Mouse (Mus musculus): ENCODE results near the gene Mgrn1. TPM values are rescaled to one million over a fixed set of nuclear protein-coding genes. Genes with fewer than 3 reads are reported as not detected.

Mgrn1 gene
- total RNA-seq, 1 experiment from 2014 or later: 42.2 TPM

DNA sequence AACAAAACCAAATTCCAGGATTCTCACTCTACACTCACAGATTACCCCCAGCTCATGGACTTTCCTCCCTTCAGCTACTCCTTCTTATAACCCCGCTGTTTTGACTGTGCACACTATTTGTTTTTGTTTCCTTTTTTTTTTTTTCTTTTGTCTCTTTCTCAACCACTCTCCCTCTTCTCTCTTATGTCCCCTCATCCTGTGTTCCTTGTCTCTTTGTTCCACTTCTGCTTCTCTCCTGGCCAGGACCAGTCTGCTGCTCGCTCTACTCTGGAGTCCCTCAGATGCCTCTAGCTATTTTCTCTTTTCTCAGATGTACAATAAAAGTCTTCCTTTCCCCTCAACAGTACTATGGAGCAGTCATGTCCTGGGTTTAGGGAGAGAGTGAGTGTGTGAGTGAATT lies 16.3 kb downstream of the Mgrn1 start:
- no peak for ATAC-seq (replicated peaks; ENCODE audit: insufficient number of reproducible peaks, low FRiP score, low TSS enrichment, poor library complexity, severe bottlenecking)

DNA sequence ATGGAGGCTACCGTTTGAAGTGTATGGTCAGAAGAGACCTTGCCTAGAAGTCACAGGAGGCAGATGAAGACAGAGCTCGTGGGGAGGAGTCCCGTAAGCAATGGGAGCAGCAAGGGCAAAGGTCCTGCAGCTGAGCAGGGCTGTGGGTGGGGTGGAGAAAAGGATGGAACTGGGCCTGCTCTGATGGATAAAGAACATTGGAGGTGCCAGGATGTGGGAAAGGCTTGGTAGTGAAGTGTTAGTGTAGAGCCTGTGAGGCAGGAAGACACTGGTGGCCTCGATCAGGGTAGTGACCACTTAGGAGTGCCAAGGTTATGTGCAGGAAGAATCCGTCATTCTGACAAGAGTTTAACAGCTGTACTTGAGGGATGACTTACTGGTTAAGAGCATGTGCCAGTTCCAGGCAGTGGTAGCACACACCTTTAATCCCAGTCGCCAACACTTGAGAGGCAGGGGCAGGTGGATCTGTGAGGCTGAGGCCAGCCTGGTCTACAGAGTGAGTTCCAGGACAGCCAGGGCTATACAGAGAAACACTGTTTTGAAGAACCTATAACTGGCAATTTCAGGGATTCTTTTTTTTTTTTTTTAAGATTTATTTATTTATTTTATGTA lies 17.5 kb downstream of the Mgrn1 start:
- no peak for ATAC-seq (replicated peaks; ENCODE audit: insufficient number of reproducible peaks, low FRiP score, low TSS enrichment, poor library complexity, severe bottlenecking)

DNA sequence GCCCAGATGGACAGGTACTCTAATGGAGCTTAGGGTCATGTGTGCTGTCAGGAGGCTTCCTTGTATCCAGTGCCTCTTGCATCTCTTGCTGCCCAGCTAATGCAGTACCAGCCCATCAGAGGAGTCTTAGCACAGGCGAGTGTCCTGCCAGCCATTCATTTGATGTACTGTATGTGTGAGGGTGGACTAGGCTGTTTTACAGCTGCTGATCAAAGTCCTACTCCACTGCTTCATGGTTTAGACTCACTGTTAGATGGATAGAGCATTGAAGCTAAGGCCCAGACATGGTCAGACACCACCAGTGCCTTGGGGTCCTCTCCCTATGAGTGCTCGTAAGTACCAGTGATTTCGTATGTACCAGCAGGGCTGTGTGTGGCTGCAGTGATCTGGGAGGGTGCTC lies 18.8 kb downstream of the Mgrn1 start:
- ATAC-seq (replicated peaks; ENCODE audit: insufficient number of reproducible peaks, low FRiP score, low TSS enrichment, poor library complexity, severe bottlenecking): no peak

DNA sequence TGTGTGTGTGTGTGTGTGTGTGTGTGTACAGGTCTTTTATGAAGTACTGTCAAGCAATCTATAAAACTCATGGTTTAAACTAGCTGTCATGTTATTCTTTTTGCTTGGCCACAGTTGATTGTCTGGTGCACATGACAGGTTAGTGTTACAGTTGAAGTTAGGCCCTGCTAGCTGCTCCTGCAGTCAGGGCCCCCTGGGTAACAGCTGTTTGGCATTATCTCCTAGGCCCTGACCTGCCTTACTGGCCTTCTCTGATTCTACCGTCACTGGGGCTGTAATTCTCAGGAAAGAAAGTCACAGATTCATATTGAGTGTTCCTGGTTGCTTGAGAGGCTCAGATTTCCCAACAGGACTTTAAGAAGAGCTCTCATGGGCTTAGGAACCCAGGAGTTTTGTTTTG lies 19.5 kb downstream of the Mgrn1 start:
- ATAC-seq (replicated peaks; ENCODE audit: insufficient number of reproducible peaks, low FRiP score, low TSS enrichment, poor library complexity, severe bottlenecking): no peak

DNA sequence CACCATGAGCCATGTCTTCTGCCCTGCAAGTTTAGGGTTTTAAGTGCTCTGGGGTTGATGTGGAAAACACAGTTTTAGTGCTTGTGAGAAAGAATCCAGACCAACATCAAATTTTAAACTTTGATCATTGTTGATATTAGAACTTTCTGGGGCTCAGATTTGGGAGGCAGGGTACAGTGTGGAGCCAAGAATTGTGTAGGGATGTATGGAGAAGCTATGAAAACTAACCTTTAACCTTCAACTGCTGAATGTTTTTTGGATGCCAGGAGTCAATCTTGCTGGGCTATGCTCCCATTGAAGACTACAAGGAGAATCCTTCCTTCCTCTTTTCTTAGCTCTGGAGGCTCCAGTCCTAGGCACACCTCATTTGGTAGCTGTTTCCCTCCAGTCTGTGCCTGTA lies 20.5 kb downstream of the Mgrn1 start:
- no peak for ATAC-seq (replicated peaks; ENCODE audit: insufficient number of reproducible peaks, low FRiP score, low TSS enrichment, poor library complexity, severe bottlenecking)

DNA sequence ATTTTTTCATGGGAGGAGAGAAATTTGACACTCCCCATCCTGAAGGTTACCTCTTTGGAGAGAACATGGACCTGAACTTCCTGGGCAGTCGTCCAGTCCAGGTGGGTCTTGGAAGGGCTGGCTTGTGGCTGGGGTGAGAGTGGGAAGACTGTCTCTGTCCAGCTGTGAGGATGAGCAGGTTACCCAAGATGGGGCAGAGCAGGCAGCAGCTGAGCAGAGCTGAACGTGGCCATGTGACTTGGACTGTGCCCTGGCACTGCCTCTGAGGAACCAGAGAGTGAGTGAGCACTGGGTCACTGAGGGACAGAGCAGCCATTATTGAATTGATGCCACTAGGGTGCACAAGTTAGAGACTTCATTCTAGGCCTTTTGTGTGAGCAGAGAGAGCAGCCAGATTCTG lies 21.3 kb downstream of the Mgrn1 start:
- ATAC-seq (replicated peaks; ENCODE audit: insufficient number of reproducible peaks, low FRiP score, low TSS enrichment, poor library complexity, severe bottlenecking): no peak

DNA sequence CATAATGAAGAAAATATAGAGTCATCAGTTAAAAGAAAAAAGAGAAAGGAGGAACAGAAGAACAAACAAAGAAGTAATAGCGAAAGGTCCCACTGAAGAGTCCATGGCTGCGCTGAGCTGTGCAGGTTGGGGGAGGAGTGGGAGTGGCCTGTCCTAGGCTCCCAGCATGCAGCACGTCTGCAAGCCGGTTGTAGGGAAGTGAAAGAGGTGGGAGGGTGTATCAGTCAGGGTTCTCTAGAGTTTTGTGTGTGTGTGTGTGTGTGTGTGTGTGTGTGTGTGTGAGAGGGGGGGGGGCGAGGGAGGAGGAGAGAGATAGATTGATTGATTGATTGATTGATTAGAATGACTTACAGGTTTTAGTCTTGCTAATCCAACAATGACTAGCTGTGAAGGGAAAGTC lies 21.9 kb downstream of the Mgrn1 start:
- ATAC-seq (replicated peaks; ENCODE audit: insufficient number of reproducible peaks, low FRiP score, low TSS enrichment, poor library complexity, severe bottlenecking): peak; percentile 85

DNA sequence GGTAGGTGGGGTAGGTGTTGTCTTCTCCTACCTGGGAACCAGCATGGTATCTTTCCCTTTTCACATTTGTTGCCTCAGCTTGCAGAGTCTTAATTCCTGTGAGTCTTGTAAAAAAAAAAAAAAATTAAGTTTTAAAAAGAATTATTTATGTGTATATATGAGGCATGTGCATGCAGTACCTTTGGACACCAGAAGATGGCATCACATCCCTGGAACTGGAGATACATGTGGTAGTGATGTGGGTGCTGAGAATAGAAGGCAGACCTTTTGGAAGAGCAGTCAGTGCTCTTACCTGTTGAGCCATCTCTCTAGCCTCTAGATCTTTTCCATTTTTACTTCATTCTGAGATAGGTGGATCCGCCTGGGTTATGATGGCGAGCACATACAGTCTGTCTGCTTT lies 23.7 kb downstream of the Mgrn1 start:
- ATAC-seq (replicated peaks; ENCODE audit: insufficient number of reproducible peaks, low FRiP score, low TSS enrichment, poor library complexity, severe bottlenecking): no peak

DNA sequence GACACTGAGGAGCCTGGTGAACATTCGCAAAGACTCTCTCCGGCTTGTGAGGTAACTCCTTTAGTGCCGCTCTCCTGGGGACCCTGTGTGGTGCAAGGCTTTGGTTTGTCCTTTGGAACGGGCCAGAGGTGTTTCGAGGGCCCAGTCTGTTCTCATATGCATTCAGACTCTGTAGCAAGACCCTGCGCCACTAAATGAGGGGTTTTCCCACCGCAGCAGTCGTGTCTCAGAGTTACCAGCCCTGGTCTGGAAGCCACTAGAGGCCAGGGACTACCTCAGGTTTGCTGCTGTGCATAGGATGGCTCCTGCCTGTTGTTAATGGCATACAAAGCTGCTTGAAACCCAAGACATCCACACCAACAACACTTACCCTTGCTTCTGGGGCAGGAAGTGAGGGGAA lies 24.7 kb downstream of the Mgrn1 start:
- ATAC-seq (replicated peaks; ENCODE audit: insufficient number of reproducible peaks, low FRiP score, low TSS enrichment, poor library complexity, severe bottlenecking): no peak

DNA sequence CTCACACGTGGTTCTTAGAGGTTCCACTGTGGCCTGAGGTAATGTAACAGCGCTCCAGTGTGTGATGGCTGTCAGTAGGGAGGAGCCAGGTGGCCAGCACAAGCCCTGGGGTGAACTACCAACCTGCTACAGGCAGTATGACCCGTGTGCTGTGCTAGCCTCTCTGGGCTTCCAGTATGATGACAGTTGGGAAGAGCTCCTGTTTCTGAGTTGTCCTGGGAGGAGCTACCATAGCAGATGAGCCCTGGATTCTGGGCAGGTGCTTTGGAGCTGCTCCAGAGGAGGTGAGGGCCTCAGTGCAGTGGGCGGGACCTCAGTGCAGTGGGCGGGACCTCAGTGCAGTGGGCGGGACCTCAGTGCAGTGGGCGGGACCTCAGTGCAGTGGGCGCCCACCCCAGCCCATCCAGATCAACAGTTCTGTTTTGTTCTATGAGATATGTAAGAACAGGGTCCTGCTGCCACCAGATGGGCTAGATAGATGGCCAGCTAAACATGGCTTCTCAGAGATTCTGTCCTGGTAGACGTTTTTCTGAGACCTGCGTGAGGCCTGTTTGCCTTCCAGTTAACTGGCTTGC lies 26.1 kb downstream of the Mgrn1 start:
- ATAC-seq (replicated peaks; ENCODE audit: insufficient number of reproducible peaks, low FRiP score, low TSS enrichment, poor library complexity, severe bottlenecking): no peak

DNA sequence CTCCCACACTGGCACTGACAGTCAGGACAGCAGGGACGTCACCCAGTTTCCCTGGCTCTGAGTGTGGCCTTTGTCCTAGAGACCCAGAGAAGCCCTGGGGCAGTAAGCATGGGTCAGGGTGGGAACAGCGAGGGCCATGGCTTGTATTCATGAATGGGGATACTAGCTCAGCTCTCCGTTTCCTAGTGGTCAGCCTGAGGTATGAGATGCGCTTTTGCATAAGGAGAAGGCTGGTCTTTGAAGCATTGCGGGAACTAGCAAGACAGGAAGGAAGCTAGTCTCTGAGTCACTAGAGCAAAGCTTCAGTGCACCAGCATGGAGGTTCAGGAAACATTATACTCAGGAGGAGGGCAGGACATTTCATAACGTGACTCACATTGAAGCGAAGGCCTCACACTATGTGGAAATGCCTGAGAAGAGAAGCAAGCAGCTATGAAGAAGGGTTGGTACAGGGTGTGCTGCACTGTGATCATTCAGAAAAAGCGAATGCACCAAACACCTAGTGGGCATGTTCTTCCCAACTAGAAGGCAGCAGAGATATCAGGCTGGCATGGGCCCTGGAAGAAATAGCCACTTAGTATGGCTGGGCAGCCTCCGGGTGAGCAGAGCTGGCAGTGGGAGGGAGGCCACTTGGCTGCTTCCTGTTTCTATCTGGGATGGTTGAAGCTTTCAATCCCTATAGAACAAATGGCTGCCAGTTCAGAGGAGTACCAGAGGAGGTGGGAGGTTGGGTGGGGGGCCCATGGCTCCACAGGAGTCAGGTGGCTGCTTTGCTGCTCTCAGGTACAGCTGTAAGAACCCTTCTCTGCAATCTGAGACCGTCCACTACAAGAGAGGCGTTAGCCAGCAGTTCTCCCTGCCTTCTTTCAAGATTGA lies 27.1 kb downstream of the Mgrn1 start:
- peak; percentile 77 for ATAC-seq (replicated peaks; ENCODE audit: insufficient number of reproducible peaks, low FRiP score, low TSS enrichment, poor library complexity, severe bottlenecking)

DNA sequence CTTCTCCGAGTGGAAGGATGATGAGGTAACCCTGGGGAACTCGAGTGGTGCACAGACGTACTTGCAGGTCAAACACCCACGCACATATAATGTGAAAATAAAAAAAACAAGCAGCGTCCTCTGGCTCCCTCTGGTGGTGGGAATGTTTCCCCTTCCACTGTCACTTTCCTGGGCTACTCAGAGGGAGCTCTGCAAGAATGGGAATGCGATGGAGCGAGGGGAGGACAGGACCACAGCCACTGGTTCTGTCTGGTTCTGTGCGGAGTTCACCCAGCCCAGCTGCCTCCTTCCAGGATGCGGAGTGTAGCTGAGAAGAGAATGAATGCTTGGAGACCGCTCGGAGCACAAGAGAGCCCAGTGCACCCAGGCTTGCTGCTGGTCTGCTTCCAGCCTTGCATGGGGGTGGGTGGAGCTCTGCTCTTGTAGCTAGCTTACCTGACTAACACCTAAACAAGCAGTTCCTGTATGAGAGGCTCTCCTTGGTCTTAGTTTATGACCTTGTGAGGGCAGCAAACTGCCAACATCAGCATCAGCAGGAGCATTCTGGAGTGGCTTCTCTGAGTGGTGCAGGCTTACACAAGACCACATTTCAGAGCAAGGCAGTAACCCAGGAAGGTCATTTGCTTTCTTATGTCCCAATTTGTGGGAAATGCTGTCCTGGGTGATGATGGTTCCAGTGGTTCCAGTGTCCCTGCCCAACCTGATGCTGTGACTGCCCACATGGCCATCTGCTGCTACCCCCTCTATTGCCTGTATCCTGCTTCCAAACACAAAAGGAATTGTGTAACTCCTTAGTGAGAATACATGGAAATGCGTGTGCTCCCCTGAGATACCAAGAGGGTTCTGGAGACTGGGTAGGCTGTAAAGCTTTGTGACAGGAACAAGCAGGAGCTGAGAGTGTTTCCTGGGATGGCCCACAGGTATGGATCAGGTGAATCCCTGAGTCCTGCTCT lies 28.0 kb downstream of the Mgrn1 start:
- peak; percentile 52 for ATAC-seq (replicated peaks; ENCODE audit: insufficient number of reproducible peaks, low FRiP score, low TSS enrichment, poor library complexity, severe bottlenecking)

DNA sequence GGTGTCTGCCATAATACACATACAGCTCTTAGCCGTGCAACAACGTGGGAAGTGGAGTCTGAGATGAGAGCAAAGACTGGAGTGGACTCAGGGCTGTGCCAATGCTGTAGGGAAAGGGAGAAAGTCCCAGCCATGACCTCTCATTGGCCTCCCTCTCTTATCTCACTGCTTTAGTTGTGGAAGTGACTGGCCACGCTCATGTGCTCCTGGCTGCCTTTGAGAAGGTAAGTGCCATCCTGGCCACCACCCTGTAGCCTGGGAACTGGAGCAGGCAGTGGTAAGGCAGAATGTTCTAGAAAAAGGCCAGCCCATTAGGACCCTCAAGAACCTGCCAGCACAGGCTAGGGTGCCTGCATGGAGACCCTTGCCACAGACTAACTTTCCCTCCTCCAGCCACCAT lies 29.9 kb downstream of the Mgrn1 start:
- no peak for ATAC-seq (replicated peaks; ENCODE audit: insufficient number of reproducible peaks, low FRiP score, low TSS enrichment, poor library complexity, severe bottlenecking)

DNA sequence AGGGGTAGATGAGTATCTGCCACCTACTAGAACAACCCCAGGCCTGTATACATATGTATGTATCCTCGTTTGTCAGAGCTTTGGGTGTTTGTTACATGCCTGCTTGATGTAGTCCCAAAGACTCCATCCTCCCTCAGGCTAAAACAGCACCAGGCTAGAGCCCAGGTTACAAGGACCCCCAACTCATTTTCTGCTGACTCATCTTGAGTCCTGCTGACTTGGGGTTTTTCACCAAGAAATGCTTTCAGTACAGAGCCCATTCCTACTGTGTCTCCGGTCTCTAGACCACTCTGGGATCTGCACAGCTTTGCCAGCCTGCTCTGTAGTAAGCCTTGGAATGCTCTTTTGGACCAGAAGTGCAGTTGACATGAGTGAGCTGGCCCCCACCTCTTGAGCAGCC lies 30.6 kb downstream of the Mgrn1 start:
- no peak for ATAC-seq (replicated peaks; ENCODE audit: insufficient number of reproducible peaks, low FRiP score, low TSS enrichment, poor library complexity, severe bottlenecking)

DNA sequence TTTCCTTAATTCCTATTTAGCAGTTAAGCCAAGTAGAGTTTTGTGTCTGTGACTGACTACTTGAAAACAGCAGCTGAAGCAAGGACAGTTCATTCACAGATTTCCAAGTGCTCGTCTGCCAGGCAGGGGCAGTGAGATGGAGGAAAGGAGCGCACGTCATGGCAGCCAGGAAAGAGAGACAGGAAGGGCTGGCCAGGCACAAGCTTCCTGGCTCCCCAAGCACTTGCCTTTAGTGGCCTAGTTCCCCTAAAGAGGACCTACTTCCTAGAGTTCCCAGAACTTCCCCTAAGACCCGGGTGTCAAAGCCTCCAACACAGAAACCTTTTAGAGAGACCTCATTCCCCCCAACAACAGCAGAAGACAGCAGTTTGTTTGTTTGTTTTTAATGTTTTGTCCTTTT lies 34.5 kb downstream of the Mgrn1 start:
- ATAC-seq (replicated peaks; ENCODE audit: insufficient number of reproducible peaks, low FRiP score, low TSS enrichment, poor library complexity, severe bottlenecking): no peak

DNA sequence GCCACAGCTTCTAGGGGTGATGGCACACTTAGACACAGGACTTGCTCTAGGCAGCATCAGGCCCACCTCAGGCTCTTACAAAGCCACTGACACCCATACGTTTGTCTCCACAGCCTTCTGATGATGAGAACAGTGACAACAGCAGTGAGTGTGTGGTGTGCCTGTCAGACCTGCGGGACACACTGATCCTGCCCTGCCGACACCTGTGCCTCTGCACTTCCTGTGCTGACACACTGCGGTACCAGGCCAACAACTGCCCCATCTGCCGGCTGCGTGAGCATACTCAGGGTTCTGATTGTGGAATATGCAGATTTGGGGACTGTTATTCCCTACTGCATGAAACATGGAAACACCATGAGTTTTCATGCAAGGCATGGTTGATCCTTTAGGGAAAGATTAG lies 36.4 kb downstream of the Mgrn1 start:
- ATAC-seq (replicated peaks; ENCODE audit: insufficient number of reproducible peaks, low FRiP score, low TSS enrichment, poor library complexity, severe bottlenecking): no peak

DNA sequence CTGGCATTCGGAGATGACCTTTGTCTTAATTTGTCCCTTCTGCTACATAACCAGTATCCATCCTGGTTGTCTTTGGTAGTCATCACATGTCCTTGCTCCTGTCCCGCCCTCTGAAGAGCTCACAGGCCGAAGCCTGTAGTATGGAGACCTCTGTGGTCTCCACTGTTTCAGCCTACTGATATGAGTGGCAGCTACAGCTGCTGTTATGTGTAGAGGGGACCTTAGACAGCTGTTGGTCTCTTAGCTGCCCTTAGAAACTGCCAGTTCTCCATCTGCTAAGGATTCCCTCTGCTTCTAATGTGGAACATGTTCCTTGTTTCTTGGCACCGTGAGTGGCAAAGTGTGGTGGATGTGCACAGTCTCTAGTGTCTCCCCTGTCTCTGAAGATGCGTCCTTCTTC lies 37.9 kb downstream of the Mgrn1 start:
- no peak for ATAC-seq (replicated peaks; ENCODE audit: insufficient number of reproducible peaks, low FRiP score, low TSS enrichment, poor library complexity, severe bottlenecking)

DNA sequence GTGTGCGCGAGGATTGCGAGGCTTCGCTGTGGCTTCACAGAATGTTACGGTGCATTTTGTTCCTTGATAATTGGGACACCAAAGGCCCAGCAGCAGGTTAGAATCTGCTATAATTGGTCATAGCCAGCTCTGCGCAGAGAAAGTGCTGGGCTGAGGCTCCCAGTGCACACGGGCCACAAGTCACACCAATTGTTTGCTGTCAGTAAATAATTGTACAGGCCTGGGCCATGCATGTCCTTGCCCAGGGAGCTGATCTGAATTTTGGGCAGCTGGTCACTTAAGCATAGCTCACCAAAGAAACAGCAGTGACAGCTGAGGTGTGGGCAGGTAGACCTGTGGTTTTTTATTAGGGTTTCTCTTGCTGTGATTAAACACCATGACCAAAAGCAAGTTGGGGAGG lies 41.9 kb downstream of the Mgrn1 start:
- no peak for ATAC-seq (replicated peaks; ENCODE audit: insufficient number of reproducible peaks, low FRiP score, low TSS enrichment, poor library complexity, severe bottlenecking)

DNA sequence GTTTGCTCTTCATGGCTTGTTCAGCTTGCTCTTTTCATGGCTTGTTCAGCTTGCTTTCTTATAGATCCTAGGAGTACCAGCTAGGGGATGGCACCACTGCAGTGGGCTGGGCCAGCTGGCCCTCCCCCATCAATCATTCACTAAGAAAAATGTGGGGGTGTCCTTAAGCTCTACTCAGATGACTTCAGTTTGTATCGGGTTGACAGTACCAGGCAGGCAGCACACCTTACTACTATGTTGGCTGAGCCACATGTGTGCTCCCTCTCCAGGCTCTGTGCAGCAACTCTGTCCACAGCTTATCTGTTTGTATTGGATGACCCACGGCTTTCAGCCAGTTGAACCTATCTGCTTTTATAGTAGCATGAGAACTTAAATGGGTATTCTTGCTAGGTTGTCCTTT lies 42.4 kb downstream of the Mgrn1 start:
- no peak for ATAC-seq (replicated peaks; ENCODE audit: insufficient number of reproducible peaks, low FRiP score, low TSS enrichment, poor library complexity, severe bottlenecking)

Data from monocyte, adult 5-6 weeks (primary cell).